Mouse (Mus musculus) monocyte, adult 5-6 weeks (primary cell): Measurements from ENCODE around the gene Usp48. TPM values are rescaled to one million over a fixed set of nuclear protein-coding genes. Genes with fewer than 3 reads are reported as not detected.
"Not testable (repeated sequence)": the region's sequence is repeated elsewhere in the genome, so short reads cannot be mapped to it uniquely, and the experiment has no call there.

Source experiments
- ATAC-seq: fragments of 153-309, 156-312 bp; replicated peaks from 2 replicates; pipeline ENCODE4 v1.8.0; 2017; ENCODE audit warnings: mild to moderate bottlenecking; ENCODE audit not compliant: low TSS enrichment, insufficient number of reproducible peaks, severe bottlenecking, poor library complexity, low FRiP score
- total RNA-seq: library from RNA; stranded (forward); fragments of 200-1000, 200-491, 200-594 nt; gene quantifications from 3 replicates; pipeline ENCODE4 v1.2.3, GENCODE M21; 2017

The Usp48 gene
- total RNA-seq = 142 to 333 TPM (median 161 TPM) in 3 replicates

GRCm38 (mm10) chr4:137593601-137594495 lies at the start of gene Usp48:
Usp48 (plus strand) TSS chr4:137593755.
- peak; percentile 95 for ATAC-seq

DNA sequence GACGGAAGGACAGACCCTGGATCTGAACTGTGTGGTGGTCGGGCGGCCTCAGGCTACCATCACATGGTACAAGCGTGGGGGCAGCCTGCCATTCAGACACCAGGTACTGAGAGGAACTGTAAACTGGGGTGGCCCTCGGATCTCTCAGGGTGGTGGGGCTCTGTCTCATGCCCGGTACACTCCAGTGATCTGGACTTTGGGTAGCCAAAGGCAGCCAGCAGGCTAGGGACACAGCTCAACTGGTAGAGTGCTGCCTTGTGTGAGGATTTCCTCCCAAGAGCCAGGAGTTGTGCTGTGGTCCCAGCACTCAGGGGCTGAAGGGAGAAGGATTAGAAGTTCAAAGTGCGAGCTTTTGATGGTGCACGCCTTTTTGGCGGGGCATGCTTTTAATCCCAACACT lies 48.0 kb upstream of the Usp48 start:
- ATAC-seq = no peak

GRCm38 (mm10) chr4:137546003-137546525 lies 47.5 kb upstream of the Usp48 start:
- no peak for ATAC-seq

GRCm38 (mm10) chr4:137553466-137553865 lies 40.1 kb upstream of the Usp48 start:
- ATAC-seq = no peak

DNA sequence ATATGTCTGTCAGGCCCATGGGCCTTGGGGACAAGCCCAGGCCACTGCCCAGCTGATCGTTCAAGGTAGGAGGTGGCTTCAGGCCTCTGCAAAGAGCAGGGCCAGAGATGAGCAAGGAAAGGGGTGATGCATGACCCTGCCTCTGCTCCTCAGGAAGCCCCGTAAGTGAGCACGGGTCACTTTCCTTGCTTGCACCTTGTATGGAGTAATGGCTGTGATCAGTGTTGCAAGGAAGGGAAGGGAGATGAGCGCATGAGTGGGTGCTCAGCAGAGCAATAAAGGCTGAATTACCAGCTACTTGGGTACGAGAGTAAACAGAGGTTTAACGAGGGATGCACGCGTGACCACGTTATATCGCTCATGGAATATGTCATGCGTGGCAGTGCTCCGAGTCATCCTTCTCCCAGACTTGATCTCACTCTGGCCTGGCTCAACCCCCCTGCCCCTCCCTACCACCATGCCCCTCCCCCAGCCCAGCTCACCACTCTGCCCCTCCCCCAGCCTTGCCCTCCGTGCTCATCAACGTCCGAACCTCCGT lies 36.8 kb upstream of the Usp48 start:
- ATAC-seq = no peak

GRCm38 (mm10) chr4:137569873-137570272 lies 23.7 kb upstream of the Usp48 start:
- no peak for ATAC-seq

DNA sequence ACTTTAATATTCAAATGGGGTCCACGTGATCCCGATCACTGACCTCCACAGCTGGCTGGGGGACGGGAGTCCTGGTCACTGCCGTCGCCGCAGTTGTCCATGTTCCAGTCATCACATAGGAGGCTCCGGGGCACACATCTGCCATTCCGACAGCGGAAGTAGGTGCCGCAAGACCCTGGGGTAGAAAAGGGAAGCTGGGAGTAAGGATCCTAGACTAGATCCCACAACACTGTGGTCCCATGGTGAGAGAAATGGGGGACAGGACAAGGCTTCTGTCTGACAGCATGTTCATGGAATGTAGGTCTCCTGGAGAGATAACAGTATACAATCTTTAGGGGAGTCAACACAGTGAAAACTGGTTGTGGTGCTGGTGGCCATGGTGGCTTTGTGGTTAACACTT lies 19.1 kb upstream of the Usp48 start, which contains the start of gene Ldlrad2:
Gene Ldlrad2, minus strand, starts transcription at position 101 of the 400 bp plus-strand sequence.
- ATAC-seq = no peak

GRCm38 (mm10) chr4:137577486-137577885 lies 16.1 kb upstream of the Usp48 start:
- no peak for ATAC-seq

GRCm38 (mm10) chr4:137578181-137578845 lies 15.2 kb upstream of the Usp48 start:
- ATAC-seq = peak; percentile 51

DNA sequence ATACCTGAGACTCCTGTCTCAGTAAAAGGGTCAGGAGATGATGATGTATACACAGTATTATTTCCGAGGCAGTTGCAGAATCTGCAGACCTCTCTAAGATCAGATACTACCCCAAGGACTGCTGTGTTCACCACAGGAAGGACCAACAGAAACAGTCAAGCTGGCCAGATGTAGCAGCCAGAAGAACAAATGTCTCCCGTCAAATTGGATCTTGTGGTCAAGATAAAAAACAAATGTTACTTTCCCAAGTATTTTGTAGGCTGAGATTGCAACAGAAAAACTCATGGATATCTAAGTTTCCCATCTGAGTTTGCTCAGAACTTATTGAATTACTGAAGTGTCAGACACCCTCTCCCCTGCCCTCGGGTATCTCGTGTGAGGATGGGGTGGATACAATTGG lies 13.8 kb upstream of the Usp48 start:
- no peak for ATAC-seq

- ATAC-seq = no peak
These were observed 13.3 kb upstream of the Usp48 start for GRCm38 (mm10) chr4:137580299-137580698.

- no peak for ATAC-seq
These were observed 11.7 kb upstream of the Usp48 start for GRCm38 (mm10) chr4:137581815-137582214.

DNA sequence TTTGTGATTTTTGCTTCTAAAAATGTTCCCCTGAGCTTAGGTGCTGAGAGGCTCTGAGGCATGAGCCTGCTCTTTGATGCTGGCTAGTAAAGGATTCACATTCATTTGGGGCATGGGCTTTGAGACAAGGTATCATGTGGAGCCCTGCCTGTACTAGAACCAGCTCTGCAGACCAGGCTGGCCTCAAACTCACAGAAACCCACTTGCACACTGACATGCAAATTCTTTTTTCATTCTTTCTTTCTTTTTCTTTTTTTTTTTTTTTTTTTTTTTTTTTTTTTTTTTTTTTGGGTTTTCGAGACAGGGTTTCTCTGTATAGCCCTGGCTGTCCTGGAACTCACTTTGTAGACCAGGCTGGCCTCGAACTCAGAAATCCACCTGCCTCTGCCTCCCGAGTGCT lies 4.5 kb upstream of the Usp48 start:
- ATAC-seq = not testable (repeated sequence)

DNA sequence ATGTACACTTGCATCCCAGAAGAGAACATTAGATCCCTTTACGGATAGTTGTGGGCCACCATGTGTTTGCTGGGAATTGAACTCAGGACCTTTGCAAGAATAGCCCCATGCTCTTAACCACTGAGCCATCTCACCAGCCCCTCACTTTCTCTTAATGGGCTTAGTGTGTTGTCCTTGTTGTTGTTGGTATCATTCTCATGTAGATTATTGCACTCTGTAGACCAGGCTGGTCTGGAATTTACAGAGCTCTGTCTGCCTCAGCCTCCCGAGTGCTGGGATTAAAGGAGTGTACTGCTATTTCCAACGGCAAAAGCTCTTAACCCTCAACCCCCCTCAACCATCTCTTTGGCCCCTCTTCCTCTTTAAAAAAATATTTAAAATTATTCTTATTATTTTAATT lies 4.0 kb upstream of the Usp48 start:
- ATAC-seq = no peak

GRCm38 (mm10) chr4:137590961-137591360 lies 2.6 kb upstream of the Usp48 start:
- ATAC-seq = no peak

GRCm38 (mm10) chr4:137594496-137595270 lies 1.1 kb downstream of the Usp48 start:
- peak; percentile 23 for ATAC-seq

- no peak for ATAC-seq
These were observed 3.6 kb downstream of the Usp48 start for GRCm38 (mm10) chr4:137597098-137597630.

- ATAC-seq = no peak
These were observed 5.0 kb downstream of the Usp48 start for GRCm38 (mm10) chr4:137598577-137598976.
